Mouse (Mus musculus): ENCODE measurements at regions not wholly inside any gene's neighbourhood (a gene's known extent, or its start where the extent isn't known, plus 50 kb on each side); places are given as distances from the start of the nearest gene placed in this dataset.

- POLR2A ChIA-PET = no interaction called here
- CTCF ChIA-PET = interaction anchor here in 1 of 4 experiments (0.6 kb wide), 1 partner anchor 534 kb away, joined by 5 read pairs; no protein-coding TSS in a partner anchor
Measured at GRCm38 (mm10) chr2:95715355-95715754, 602.6 kb upstream of the Lrrc4c start.

All from embryonic stem cell, embryonic (primary cell).